Mouse (Mus musculus): ENCODE measurements around the gene Slc38a4. TPM values are rescaled to one million over a fixed set of nuclear protein-coding genes. Genes with fewer than 3 reads are reported as not detected.

Gene Slc38a4
- polyA plus RNA-seq, 1 experiment from 2014 or later, result 63.0 TPM

DNA sequence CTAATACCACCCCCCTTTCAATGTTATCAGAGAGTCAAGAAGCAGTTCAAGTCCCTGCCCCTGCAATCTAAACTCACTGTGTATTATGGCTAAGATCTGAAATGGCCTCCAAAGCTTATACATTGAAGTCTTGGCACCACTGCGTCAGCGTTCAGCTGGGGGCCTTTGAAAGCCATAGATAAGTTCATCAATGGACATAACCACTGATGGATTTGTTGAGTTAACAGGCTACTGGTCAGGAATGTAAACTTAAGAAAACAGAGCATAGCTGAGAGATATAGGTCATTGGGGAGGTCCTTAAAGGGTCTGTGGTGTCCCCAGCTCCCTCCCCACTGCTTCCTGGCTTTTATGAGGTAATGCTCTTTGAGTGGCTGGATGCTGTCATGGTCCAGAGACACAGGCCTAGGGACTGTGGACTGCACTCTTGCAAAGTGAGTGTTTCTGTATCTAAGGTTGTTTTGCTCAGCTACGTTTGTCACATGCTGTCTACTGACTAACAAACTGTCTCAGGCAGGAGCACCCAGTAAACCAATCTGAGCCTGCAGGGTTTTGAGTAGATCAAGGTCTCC lies 83.0 kb downstream of the Slc38a4 start:
- 58% methylated on average over 3 of the region's 3 CpGs for WGBS
- H3K4me2 ChIP-seq (ENCODE audit: low read depth, low read length), result no peak overlapping the region
- no peaks in the 10 kb centered on the region for H3K27me3 ChIP-seq (ENCODE audit: control insufficient read depth, insufficient read depth, low read length)
- H3K4me3 ChIP-seq (replicated peaks; ENCODE audit: low read length), result no peak overlapping the region
- H3K9ac ChIP-seq (ENCODE audit: low read length), result no peak overlapping the region
- ATAC-seq (ENCODE audit: insufficient read depth, low FRiP score), result no peak
- H3K36me3 ChIP-seq (ENCODE audit: control insufficient read depth, insufficient read depth, low read length), result no peaks in the 10 kb centered on the region
- H3K4me1 ChIP-seq (ENCODE audit: control insufficient read depth, insufficient read depth, low read length), result peaks cover 7% of the 10 kb centered on the region
- H3K9me3 ChIP-seq (replicated peaks; ENCODE audit: control insufficient read depth, low read length), result 0 out of 2 replicates have a peak, but pooled peaks cover 3% of the 10 kb centered on the region
- no peak overlapping the region; the same call in 1 of the 2 replicates for H3K27ac ChIP-seq (ENCODE audit: low read length)

DNA sequence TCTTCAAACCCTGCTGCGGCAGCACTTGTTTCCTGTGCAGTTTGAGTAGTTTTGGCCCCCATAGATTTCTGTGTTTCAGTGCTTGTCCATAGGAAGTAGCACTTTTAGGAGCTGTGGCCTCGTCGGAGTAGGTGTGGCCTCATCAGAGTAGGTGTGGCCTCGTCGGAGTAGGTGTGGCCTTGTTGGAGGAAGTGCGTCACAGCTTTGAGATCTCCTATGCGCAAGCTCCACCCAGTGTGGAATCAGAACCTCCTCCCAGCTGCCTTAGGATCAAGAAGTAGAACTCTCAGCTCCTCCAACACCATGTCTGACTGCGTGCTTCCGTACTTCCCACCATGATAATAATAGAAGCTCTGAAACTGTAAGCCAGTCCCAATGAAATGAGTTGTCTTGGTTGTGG lies 83.8 kb downstream of the Slc38a4 start:
- 89% methylated on average over 9 of the region's 9 CpGs for WGBS
- ATAC-seq (ENCODE audit: insufficient read depth, low FRiP score), result no peak
- no peaks in the 10 kb centered on the region for H3K9me3 ChIP-seq (replicated peaks; ENCODE audit: control insufficient read depth, low read length)
- no peak overlapping the region for H3K4me3 ChIP-seq (replicated peaks; ENCODE audit: low read length)
- H3K27me3 ChIP-seq (ENCODE audit: control insufficient read depth, insufficient read depth, low read length), result no peaks in the 10 kb centered on the region
- H3K36me3 ChIP-seq (ENCODE audit: control insufficient read depth, insufficient read depth, low read length), result no peaks in the 10 kb centered on the region
- no peak overlapping the region for H3K4me2 ChIP-seq (ENCODE audit: low read depth, low read length)
- peaks cover 7% of the 10 kb centered on the region for H3K4me1 ChIP-seq (ENCODE audit: control insufficient read depth, insufficient read depth, low read length)
- H3K9ac ChIP-seq (ENCODE audit: low read length), result no peak overlapping the region
- no peak overlapping the region for H3K27ac ChIP-seq (ENCODE audit: low read length)

DNA sequence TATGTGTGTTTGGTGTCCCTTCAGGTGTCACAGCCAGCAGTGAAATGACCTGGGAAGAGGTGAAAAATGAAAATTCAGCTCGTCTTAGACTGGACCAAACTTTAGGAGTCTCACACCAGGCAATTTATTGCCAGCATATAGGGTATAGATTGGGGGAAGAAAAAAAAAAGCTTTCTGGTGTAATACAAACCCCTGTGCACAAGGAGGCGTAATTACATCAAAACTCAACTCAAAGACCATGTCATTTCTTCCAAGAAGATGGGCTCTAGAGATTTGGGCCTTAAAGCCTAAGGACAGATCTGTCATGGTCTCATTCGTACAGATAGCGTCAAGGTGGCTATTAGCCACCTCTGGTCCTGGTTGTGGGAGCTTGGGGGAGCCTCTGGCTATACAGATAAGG lies 86.0 kb downstream of the Slc38a4 start:
- no peak for ATAC-seq (ENCODE audit: insufficient read depth, low FRiP score)
- no peaks in the 10 kb centered on the region for H3K27me3 ChIP-seq (ENCODE audit: control insufficient read depth, insufficient read depth, low read length)
- H3K36me3 ChIP-seq (ENCODE audit: control insufficient read depth, insufficient read depth, low read length), result no peaks in the 10 kb centered on the region
- no peak overlapping the region for H3K9ac ChIP-seq (ENCODE audit: low read length)
- no peaks in the 10 kb centered on the region for H3K9me3 ChIP-seq (replicated peaks; ENCODE audit: control insufficient read depth, low read length)
- 60% methylated on average over 4 of the region's 4 CpGs for WGBS
- H3K27ac ChIP-seq (ENCODE audit: low read length), result no peak overlapping the region
- peaks cover 7% of the 10 kb centered on the region for H3K4me1 ChIP-seq (ENCODE audit: control insufficient read depth, insufficient read depth, low read length)
- no peak overlapping the region for H3K4me3 ChIP-seq (replicated peaks; ENCODE audit: low read length)
- no peak overlapping the region for H3K4me2 ChIP-seq (ENCODE audit: low read depth, low read length)

DNA sequence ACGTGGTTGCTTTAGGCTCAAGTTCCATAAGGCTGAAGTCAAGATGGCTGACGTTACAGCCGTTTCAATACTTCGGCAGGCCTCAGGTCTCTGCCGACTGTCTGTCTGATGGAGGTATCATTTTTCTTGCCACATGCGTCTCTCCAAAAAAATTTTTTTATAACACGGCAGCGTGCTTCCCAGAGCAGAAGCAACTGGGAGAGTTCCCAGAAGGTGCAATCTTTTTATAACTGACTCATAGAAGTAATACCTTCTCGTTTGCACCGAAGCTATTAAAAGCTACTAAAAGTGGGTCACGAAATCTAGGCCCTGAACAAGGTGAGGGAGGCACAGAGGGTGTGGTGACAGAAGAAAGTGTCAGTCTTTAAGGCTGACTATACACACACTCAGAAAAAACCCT lies 87.0 kb downstream of the Slc38a4 start:
- Histone ChIP-seq H3K4me1 (ENCODE audit: control insufficient read depth, insufficient read depth, low read length) (peaks cover 7% of the 10 kb centered on the region), H3K4me3 (replicated peaks; ENCODE audit: low read length) (no peak overlapping the region), H3K4me2 (ENCODE audit: low read depth, low read length) (no peak overlapping the region), H3K27ac (ENCODE audit: low read length) (no peak overlapping the region), H3K9ac (ENCODE audit: low read length) (no peak overlapping the region), H3K9me3 (replicated peaks; ENCODE audit: control insufficient read depth, low read length) (no peaks in the 10 kb centered on the region), H3K36me3 (ENCODE audit: control insufficient read depth, insufficient read depth, low read length) (no peaks in the 10 kb centered on the region), H3K27me3 (ENCODE audit: control insufficient read depth, insufficient read depth, low read length) (no peaks in the 10 kb centered on the region)
- 84% methylated on average over 11 of the region's 11 CpGs for WGBS
- ATAC-seq (ENCODE audit: insufficient read depth, low FRiP score), result no peak

DNA sequence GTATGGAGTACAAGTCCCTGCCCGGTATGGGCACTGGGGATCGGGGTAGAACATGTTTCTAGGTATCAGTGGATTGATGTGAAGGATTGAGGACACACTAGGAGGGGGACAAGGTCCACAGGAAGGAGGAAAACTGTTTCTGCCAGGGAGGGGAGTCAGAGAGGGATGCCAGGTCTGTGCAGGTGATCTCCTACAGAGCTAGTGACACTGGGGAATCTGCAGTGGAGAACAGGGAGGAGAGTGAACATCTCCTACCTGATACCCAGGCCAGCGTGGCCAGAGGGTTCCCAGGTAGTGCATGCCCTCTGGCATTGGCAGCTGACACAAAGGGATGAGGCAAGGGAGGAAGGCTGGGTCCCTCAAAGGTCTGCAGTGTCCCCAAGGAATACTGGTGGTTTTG lies 89.4 kb downstream of the Slc38a4 start:
- WGBS, result 85% methylated on average over 3 of the region's 3 CpGs
- no peak for ATAC-seq (ENCODE audit: insufficient read depth, low FRiP score)
- Histone ChIP-seq H3K27ac (ENCODE audit: low read length) (no peak overlapping the region), H3K9ac (ENCODE audit: low read length) (no peak overlapping the region), H3K27me3 (ENCODE audit: control insufficient read depth, insufficient read depth, low read length) (no peaks in the 10 kb centered on the region), H3K9me3 (replicated peaks; ENCODE audit: control insufficient read depth, low read length) (no peaks in the 10 kb centered on the region), H3K4me3 (replicated peaks; ENCODE audit: low read length) (no peak overlapping the region), H3K36me3 (ENCODE audit: control insufficient read depth, insufficient read depth, low read length) (no peaks in the 10 kb centered on the region), H3K4me1 (ENCODE audit: control insufficient read depth, insufficient read depth, low read length) (no peaks in the 10 kb centered on the region), H3K4me2 (ENCODE audit: low read depth, low read length) (no peak overlapping the region)

DNA sequence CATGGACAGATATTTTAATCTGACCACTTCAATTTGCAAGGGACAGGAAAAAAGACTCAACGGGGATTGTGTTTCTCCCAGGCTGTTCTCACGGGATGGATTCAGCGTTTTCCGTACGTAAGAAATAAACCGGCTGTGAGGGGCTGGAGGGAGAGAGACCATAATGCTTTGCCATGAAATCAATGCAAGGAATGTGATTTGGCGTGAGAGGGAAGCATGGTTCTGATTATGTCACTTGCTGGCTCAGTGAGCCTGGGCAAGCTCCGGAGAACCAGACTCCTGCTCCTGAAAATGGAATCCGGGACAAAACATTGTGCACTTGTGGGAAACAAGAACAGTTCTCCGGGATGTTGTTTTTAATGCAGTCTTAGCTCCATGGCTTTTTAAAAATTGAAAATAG lies 92.0 kb downstream of the Slc38a4 start:
- Histone ChIP-seq H3K9me3 (replicated peaks; ENCODE audit: control insufficient read depth, low read length) (no peaks in the 10 kb centered on the region), H3K4me3 (replicated peaks; ENCODE audit: low read length) (no peak overlapping the region), H3K27me3 (ENCODE audit: control insufficient read depth, insufficient read depth, low read length) (no peaks in the 10 kb centered on the region), H3K4me2 (ENCODE audit: low read depth, low read length) (no peak overlapping the region), H3K4me1 (ENCODE audit: control insufficient read depth, insufficient read depth, low read length) (no peaks in the 10 kb centered on the region), H3K36me3 (ENCODE audit: control insufficient read depth, insufficient read depth, low read length) (no peaks in the 10 kb centered on the region), H3K27ac (ENCODE audit: low read length) (no peak overlapping the region), H3K9ac (ENCODE audit: low read length) (no peak overlapping the region)
- ATAC-seq (ENCODE audit: insufficient read depth, low FRiP score), result no peak
- WGBS, result 57% methylated on average over 10 of the region's 10 CpGs

DNA sequence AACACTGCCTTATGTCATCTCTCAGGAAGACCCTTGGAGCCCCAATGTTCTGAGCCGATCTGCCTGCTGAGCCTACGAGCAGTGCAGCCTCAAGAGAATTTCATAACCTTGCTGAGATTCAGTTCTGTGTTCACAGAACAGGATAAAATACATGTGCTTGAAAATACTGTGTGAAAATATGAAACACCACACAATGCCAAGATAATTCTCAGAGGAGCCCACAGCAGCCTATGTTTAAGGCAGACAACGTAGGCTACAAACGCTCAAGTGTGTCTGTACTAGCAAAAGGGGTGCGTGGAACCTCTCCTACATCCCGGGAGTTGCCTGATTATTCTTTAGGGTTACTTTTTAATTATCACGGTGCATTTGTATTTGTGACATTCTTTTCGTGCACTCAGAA lies 92.4 kb downstream of the Slc38a4 start:
- no peaks in the 10 kb centered on the region for H3K27me3 ChIP-seq (ENCODE audit: control insufficient read depth, insufficient read depth, low read length)
- ATAC-seq (ENCODE audit: insufficient read depth, low FRiP score), result no peak
- no peaks in the 10 kb centered on the region for H3K36me3 ChIP-seq (ENCODE audit: control insufficient read depth, insufficient read depth, low read length)
- no peak overlapping the region for H3K27ac ChIP-seq (ENCODE audit: low read length)
- H3K4me3 ChIP-seq (replicated peaks; ENCODE audit: low read length), result no peak overlapping the region
- WGBS, result 77% methylated on average over 8 of the region's 8 CpGs
- H3K9ac ChIP-seq (ENCODE audit: low read length), result no peak overlapping the region
- no peaks in the 10 kb centered on the region for H3K9me3 ChIP-seq (replicated peaks; ENCODE audit: control insufficient read depth, low read length)
- H3K4me1 ChIP-seq (ENCODE audit: control insufficient read depth, insufficient read depth, low read length), result no peaks in the 10 kb centered on the region
- H3K4me2 ChIP-seq (ENCODE audit: low read depth, low read length), result no peak overlapping the region

DNA sequence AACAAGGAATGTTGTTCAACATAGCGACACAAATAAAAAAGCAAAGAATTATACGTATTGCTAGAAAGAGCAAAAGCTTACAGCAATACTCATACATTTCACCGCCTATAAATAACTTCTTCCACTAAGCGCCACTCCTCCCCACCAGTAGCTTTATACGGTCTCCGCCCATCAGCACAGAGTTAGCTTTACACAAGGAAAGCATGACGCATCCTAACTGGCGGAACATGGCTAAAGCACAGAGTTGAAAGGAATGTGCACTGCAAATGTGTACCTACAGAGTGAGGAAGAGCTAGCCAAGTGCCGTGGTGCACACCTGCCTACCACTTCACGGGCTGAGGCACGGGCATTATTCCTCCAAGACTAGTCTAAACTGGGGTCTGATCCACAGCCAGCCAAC lies 95.4 kb downstream of the Slc38a4 start:
- no peak overlapping the region for H3K9ac ChIP-seq (ENCODE audit: low read length)
- H3K36me3 ChIP-seq (ENCODE audit: control insufficient read depth, insufficient read depth, low read length), result no peaks in the 10 kb centered on the region
- H3K4me2 ChIP-seq (ENCODE audit: low read depth, low read length), result no peak overlapping the region
- H3K27me3 ChIP-seq (ENCODE audit: control insufficient read depth, insufficient read depth, low read length), result no peaks in the 10 kb centered on the region
- no peak overlapping the region for H3K4me3 ChIP-seq (replicated peaks; ENCODE audit: low read length)
- no peaks in the 10 kb centered on the region for H3K9me3 ChIP-seq (replicated peaks; ENCODE audit: control insufficient read depth, low read length)
- no peak for ATAC-seq (ENCODE audit: insufficient read depth, low FRiP score)
- no peaks in the 10 kb centered on the region for H3K4me1 ChIP-seq (ENCODE audit: control insufficient read depth, insufficient read depth, low read length)
- no peak overlapping the region for H3K27ac ChIP-seq (ENCODE audit: low read length)
- 84% methylated on average over 11 of the region's 11 CpGs for WGBS

DNA sequence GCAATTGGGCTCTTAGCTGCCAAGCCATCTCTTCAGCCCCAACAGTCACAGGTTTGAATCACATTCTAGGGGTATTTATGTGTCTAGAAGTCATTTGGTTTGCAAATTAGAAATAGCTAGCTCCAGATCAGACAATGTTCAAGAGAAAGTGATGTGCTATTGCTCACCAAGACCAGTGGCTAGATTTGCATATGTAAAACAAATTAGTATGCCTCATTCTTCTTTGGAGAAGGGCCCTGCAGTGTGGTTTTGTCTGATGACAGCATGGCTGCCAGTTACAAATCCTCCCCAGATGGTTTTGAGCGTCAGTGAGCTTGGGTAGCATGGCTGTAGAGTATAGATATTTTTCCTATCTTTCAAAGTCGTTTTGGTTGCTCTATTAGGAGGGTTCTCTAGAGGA lies 96.5 kb downstream of the Slc38a4 start:
- no peak for ATAC-seq (ENCODE audit: insufficient read depth, low FRiP score)
- Histone ChIP-seq H3K4me1 (ENCODE audit: control insufficient read depth, insufficient read depth, low read length) (no peaks in the 10 kb centered on the region), H3K9ac (ENCODE audit: low read length) (no peak overlapping the region), H3K9me3 (replicated peaks; ENCODE audit: control insufficient read depth, low read length) (no peaks in the 10 kb centered on the region), H3K4me3 (replicated peaks; ENCODE audit: low read length) (no peak overlapping the region), H3K27ac (ENCODE audit: low read length) (no peak overlapping the region), H3K36me3 (ENCODE audit: control insufficient read depth, insufficient read depth, low read length) (no peaks in the 10 kb centered on the region), H3K4me2 (ENCODE audit: low read depth, low read length) (no peak overlapping the region), H3K27me3 (ENCODE audit: control insufficient read depth, insufficient read depth, low read length) (no peaks in the 10 kb centered on the region)
- 70% methylated on average over 2 of the region's 2 CpGs for WGBS

DNA sequence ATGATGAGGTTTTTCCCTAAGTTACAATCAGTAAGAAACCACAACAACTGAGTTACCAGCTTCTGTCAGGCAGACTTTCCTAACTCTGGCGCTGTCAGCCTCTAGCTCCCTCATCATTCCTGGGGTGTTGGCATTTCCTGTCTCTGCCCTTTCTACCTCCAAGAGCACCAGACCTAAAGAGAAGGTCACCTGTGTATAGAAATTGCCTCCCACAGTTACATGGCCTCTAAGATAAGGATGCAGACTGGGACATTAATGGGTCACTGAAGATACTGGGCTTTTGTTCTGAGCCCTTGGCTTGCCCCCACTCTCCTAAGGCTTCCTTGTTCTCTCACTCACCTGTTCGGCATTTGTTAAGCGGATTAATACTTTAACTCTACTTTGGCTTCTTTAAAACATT lies 99.1 kb downstream of the Slc38a4 start:
- H3K27me3 ChIP-seq (ENCODE audit: control insufficient read depth, insufficient read depth, low read length), result no peaks in the 10 kb centered on the region
- no peaks in the 10 kb centered on the region for H3K36me3 ChIP-seq (ENCODE audit: control insufficient read depth, insufficient read depth, low read length)
- H3K27ac ChIP-seq (ENCODE audit: low read length), result no peak overlapping the region
- H3K4me2 ChIP-seq (ENCODE audit: low read depth, low read length), result no peak overlapping the region
- ATAC-seq (ENCODE audit: insufficient read depth, low FRiP score), result no peak
- H3K4me3 ChIP-seq (replicated peaks; ENCODE audit: low read length), result no peak overlapping the region
- H3K9ac ChIP-seq (ENCODE audit: low read length), result no peak overlapping the region
- no peaks in the 10 kb centered on the region for H3K9me3 ChIP-seq (replicated peaks; ENCODE audit: control insufficient read depth, low read length)
- WGBS, result 61% methylated on average over 3 of the region's 3 CpGs
- H3K4me1 ChIP-seq (ENCODE audit: control insufficient read depth, insufficient read depth, low read length), result peaks cover 10% of the 10 kb centered on the region; the same call in 1 of the 2 replicates

Measured in stomach, embryonic 16.5 days (tissue).